Mouse (Mus musculus) gastrocnemius, postnatal 10 days (tissue): ENCODE data around the gene Chchd3. TPM values are rescaled to one million over a fixed set of nuclear protein-coding genes. Genes with fewer than 3 reads are reported as not detected.

Experiments used
- DNase-seq: peaks from one replicate; pipeline ENCODE4 v3.0.0; 2021; ENCODE audit warnings: mixed read lengths
- total RNA-seq, 2 experiments: library from RNA; stranded (reverse); gene quantifications; 2 replicates each; pipeline ENCODE4 v1.2.3; 2021

Gene Chchd3
- total RNA-seq, 2 experiments from 2014 or later = 287 to 317 TPM

- DNase-seq = no peak
These were observed 258.3 kb downstream of the Chchd3 start for GRCm38 (mm10) chr6:32801776-32802175.

- no peak for DNase-seq
These were observed 262.5 kb downstream of the Chchd3 start for GRCm38 (mm10) chr6:32797525-32797924.

- no peak for DNase-seq
These were observed 264.2 kb downstream of the Chchd3 start for GRCm38 (mm10) chr6:32795653-32796500.

- no peak for DNase-seq
These were observed 266.5 kb downstream of the Chchd3 start for GRCm38 (mm10) chr6:32793575-32793974.

GRCm38 (mm10) chr6:32793163-32793562, 266.9 kb downstream of the Chchd3 start:
- DNase-seq = no peak

- DNase-seq = no peak
These were observed 269.6 kb downstream of the Chchd3 start for GRCm38 (mm10) chr6:32790487-32790886.

GRCm38 (mm10) chr6:32787399-32787798, 272.7 kb downstream of the Chchd3 start:
- no peak for DNase-seq

- DNase-seq = no peak
These were observed 273.9 kb downstream of the Chchd3 start for GRCm38 (mm10) chr6:32786196-32786595.

- DNase-seq = no peak
These were observed 277.0 kb downstream of the Chchd3 start for GRCm38 (mm10) chr6:32783102-32783501.

- no peak for DNase-seq
These were observed 279.5 kb downstream of the Chchd3 start for GRCm38 (mm10) chr6:32780602-32781001.

- no peak for DNase-seq
These were observed 283.7 kb downstream of the Chchd3 start for GRCm38 (mm10) chr6:32776384-32776783.

- DNase-seq = no peak
These were observed 305.5 kb downstream of the Chchd3 start for GRCm38 (mm10) chr6:32754524-32754923.

GRCm38 (mm10) chr6:32749821-32750220, 310.2 kb downstream of the Chchd3 start:
- no peak for DNase-seq

- DNase-seq = no peak
These were observed 311.3 kb downstream of the Chchd3 start for GRCm38 (mm10) chr6:32748777-32749176.

GRCm38 (mm10) chr6:32747333-32747732, 312.7 kb downstream of the Chchd3 start:
- DNase-seq = no peak

Other genes with a start within 250 kb of the Chchd3 start
- gene Exoc4, start 188.8 kb upstream of the Chchd3 start, total RNA-seq = 10 to 100 TPM; 39.1 to 49.3 TPM